Mouse (Mus musculus): ENCODE results near the gene Ncbp1. TPM values are rescaled to one million over a fixed set of nuclear protein-coding genes. Genes with fewer than 3 reads are reported as not detected.

The Ncbp1 gene
- total RNA-seq (2021): 10 to 100 TPM; 13.0 to 13.2 TPM
- long read RNA-seq, experiment 1, partial matches to known transcripts: 0 of 7 reads
- long read RNA-seq, experiment 1, other reads (novel, unspliced or antisense): 3 of 7 reads
- long read RNA-seq, experiment 2, transcript Ncbp1-201 (23 exons, 3,010 nt): major isoform, 7 of 9 reads
- long read RNA-seq, experiment 2, partial matches to known transcripts: 2 of 9 reads
- long read RNA-seq, experiment 2, other reads (novel, unspliced or antisense): 0 of 9 reads

GRCm38 (mm10) chr4:46138287-46139222, at the start of gene Ncbp1, which contains the start of gene Tstd2:
Gene Ncbp1, plus strand, starts transcription at chr4:46138613.
Gene Tstd2, minus strand, starts transcription at chr4:46138694.
- DNase-seq: peak; percentile 87

- no peak for DNase-seq
Measured at GRCm38 (mm10) chr4:46089524-46090125, 48.8 kb upstream of the Ncbp1 start.

- no peak for DNase-seq
Measured at GRCm38 (mm10) chr4:46092429-46093076, 45.9 kb upstream of the Ncbp1 start.

GRCm38 (mm10) chr4:46094916-46095825, 43.2 kb upstream of the Ncbp1 start:
- DNase-seq: peak; percentile 35

GRCm38 (mm10) chr4:46095826-46096159, 42.6 kb upstream of the Ncbp1 start:
- DNase-seq: no peak

- DNase-seq: no peak
Measured at GRCm38 (mm10) chr4:46096546-46096945, 41.9 kb upstream of the Ncbp1 start.

GRCm38 (mm10) chr4:46097591-46097990, 40.8 kb upstream of the Ncbp1 start:
- no peak for DNase-seq

- DNase-seq: no peak
Measured at GRCm38 (mm10) chr4:46099132-46099531, 39.3 kb upstream of the Ncbp1 start.

- peak; percentile 25 for DNase-seq
Measured at GRCm38 (mm10) chr4:46100539-46100938, 37.9 kb upstream of the Ncbp1 start.

- no peak for DNase-seq
Measured at GRCm38 (mm10) chr4:46101211-46101711, 37.2 kb upstream of the Ncbp1 start.

- no peak for DNase-seq
Measured at GRCm38 (mm10) chr4:46102078-46102769, 36.2 kb upstream of the Ncbp1 start.

GRCm38 (mm10) chr4:46110084-46110483, 28.3 kb upstream of the Ncbp1 start:
- DNase-seq: peak; percentile 46

GRCm38 (mm10) chr4:46111361-46111760, 27.1 kb upstream of the Ncbp1 start:
- no peak for DNase-seq

- no peak for DNase-seq
Measured at GRCm38 (mm10) chr4:46115308-46115707, 23.1 kb upstream of the Ncbp1 start.

- peak; percentile 22 for DNase-seq
Measured at GRCm38 (mm10) chr4:46116544-46117175, 21.8 kb upstream of the Ncbp1 start.

GRCm38 (mm10) chr4:46117536-46117935, 20.9 kb upstream of the Ncbp1 start:
- DNase-seq: no peak

- DNase-seq: no peak
Measured at GRCm38 (mm10) chr4:46119514-46120094, 18.8 kb upstream of the Ncbp1 start.

GRCm38 (mm10) chr4:46120767-46121166, 17.6 kb upstream of the Ncbp1 start:
- DNase-seq: no peak

GRCm38 (mm10) chr4:46123358-46123757, 15.1 kb upstream of the Ncbp1 start:
- no peak for DNase-seq

GRCm38 (mm10) chr4:46126541-46126940, 11.9 kb upstream of the Ncbp1 start:
- DNase-seq: peak; percentile 53
